Mouse (Mus musculus) limb, embryonic 11.5 days (tissue): ENCODE data around the gene Ifnar2. TPM values are rescaled to one million over a fixed set of nuclear protein-coding genes. Genes with fewer than 3 reads are reported as not detected.

Experiments used
- ATAC-seq: fragments of 200-750 bp; cut with Nextera tagmentation; 2 replicates; pipeline ENCODE4 v1.8.0; 2017; ENCODE audit warnings: low read depth; ENCODE audit not compliant: insufficient number of reproducible peaks, low FRiP score, low TSS enrichment
- DNase-seq: peaks from one replicate; pipeline ENCODE4 v3.0.0-alpha.2; 2015; ENCODE audit warnings: low spot score
- H3K27ac ChIP-seq: fragments of 300-500 bp; sonication (generic); replicated peaks from 2 replicates; pipeline ENCODE4 v1.5.1; 2014; ENCODE audit warnings: low read depth, mild to moderate bottlenecking, low read length
- H3K27me3 ChIP-seq: fragments of 300-500 bp; sonication (generic); 2 replicates; pipeline ENCODE4 v1.6.1; 2014; ENCODE audit warnings: mild to moderate bottlenecking, low read length, mixed read lengths; ENCODE audit not compliant: control insufficient read depth, insufficient read depth
- H3K36me3 ChIP-seq: fragments of 300-500 bp; sonication (generic); 2 replicates; pipeline ENCODE4 v1.6.1; 2014; ENCODE audit warnings: mild to moderate bottlenecking, low read length, moderate library complexity, mixed read lengths; ENCODE audit not compliant: control insufficient read depth, insufficient read depth
- H3K4me1 ChIP-seq: fragments of 300-500 bp; sonication (generic); 2 replicates; pipeline ENCODE4 v1.6.1; 2014; ENCODE audit warnings: low read length, mixed read lengths; ENCODE audit not compliant: control insufficient read depth, insufficient read depth
- H3K4me2 ChIP-seq: fragments of 300-500 bp; sonication (generic); 2 replicates; pipeline ENCODE4 v1.6.1; 2014; ENCODE audit warnings: low read depth, mild to moderate bottlenecking, moderate library complexity; ENCODE audit not compliant: severe bottlenecking
- H3K4me3 ChIP-seq: fragments of 300-500 bp; sonication (generic); 2 replicates; pipeline ENCODE4 v1.5.1; 2014; ENCODE audit warnings: low read depth, low read length
- H3K9ac ChIP-seq: fragments of 300-500 bp; sonication (generic); 2 replicates; pipeline ENCODE4 v1.6.1; 2014; ENCODE audit warnings: mild to moderate bottlenecking, low read length
- H3K9me3 ChIP-seq: fragments of 300-500 bp; sonication (generic); 2 replicates; pipeline ENCODE4 v1.6.1; 2016; ENCODE audit warnings: low read length; ENCODE audit not compliant: control insufficient read depth
- WGBS: fragments of 180-500 bp; shearing (Covaris S2); extraction: QIAGEN DNeasy Blood & Tissue Kit; methylation state at CpG from one replicate; pipeline ENCODE4 v1.1.7; 2014; 5-methylcytosine and 5-hydroxymethylcytosine counted together
- polyA plus RNA-seq: library from polyadenylated mRNA; unstranded; fragments of >200 nt; fragmentation: Nextera tagmentation; extraction: Ambion mirVana; gene quantifications from 2 replicates; pipeline ENCODE4 v1.2.1, GENCODE M21; 2014

Ifnar2 gene
- polyA plus RNA-seq, 1 experiment from 2014 or later, result 39.3 TPM

GRCm38 (mm10) chr16:91353638-91354037 is 18.9 kb upstream of the Ifnar2 start:
- Histone ChIP-seq H3K36me3 (no peaks in the 10 kb centered on the region), H3K4me3 (no peak overlapping the region), H3K27ac (no peak overlapping the region), H3K9ac (no peak overlapping the region), H3K4me1 (no peaks in the 10 kb centered on the region), H3K9me3 (no peaks in the 10 kb centered on the region), H3K4me2 (no peak overlapping the region), H3K27me3 (no peaks in the 10 kb centered on the region)
- ATAC-seq, result no peak
- no peak for DNase-seq
- WGBS, result 79% methylated on average over 5 of the region's 5 CpGs

- DNase-seq (no peak), ATAC-seq (no peak)
- Histone ChIP-seq H3K36me3 (no peaks in the 10 kb centered on the region), H3K4me1 (no peaks in the 10 kb centered on the region), H3K27me3 (no peaks in the 10 kb centered on the region), H3K9ac (no peak overlapping the region), H3K4me3 (no peak overlapping the region), H3K9me3 (no peaks in the 10 kb centered on the region), H3K27ac (no peak overlapping the region), H3K4me2 (no peak overlapping the region)
- 79% methylated on average over 4 of the region's 4 CpGs for WGBS
These were observed 18.0 kb upstream of the Ifnar2 start for GRCm38 (mm10) chr16:91354599-91354998.

- H3K4me3 ChIP-seq, result no peak overlapping the region
- 75% methylated on average over 12 of the region's 12 CpGs for WGBS
- H3K9me3 ChIP-seq, result no peaks in the 10 kb centered on the region
- ATAC-seq (no peak), DNase-seq (no peak)
- no peak overlapping the region for H3K4me2 ChIP-seq
- H3K27ac ChIP-seq, result no peak overlapping the region
- H3K4me1 ChIP-seq, result no peaks in the 10 kb centered on the region
- H3K36me3 ChIP-seq, result no peaks in the 10 kb centered on the region
- no peaks in the 10 kb centered on the region for H3K27me3 ChIP-seq
- H3K9ac ChIP-seq, result no peak overlapping the region
These were observed 17.4 kb upstream of the Ifnar2 start for GRCm38 (mm10) chr16:91355160-91355559.

- no peaks in the 10 kb centered on the region for H3K36me3 ChIP-seq
- H3K4me1 ChIP-seq, result no peaks in the 10 kb centered on the region
- H3K9ac ChIP-seq, result no peak overlapping the region
- H3K27ac ChIP-seq, result no peak overlapping the region
- H3K4me3 ChIP-seq, result no peak overlapping the region
- ATAC-seq (no peak), DNase-seq (no peak)
- 75% methylated on average over 10 of the region's 10 CpGs for WGBS
- H3K27me3 ChIP-seq, result no peaks in the 10 kb centered on the region
- no peaks in the 10 kb centered on the region for H3K9me3 ChIP-seq
- no peak overlapping the region for H3K4me2 ChIP-seq
These were observed 15.6 kb upstream of the Ifnar2 start for GRCm38 (mm10) chr16:91356760-91357525.

GRCm38 (mm10) chr16:91357526-91357900 is 15.1 kb upstream of the Ifnar2 start:
- Histone ChIP-seq H3K27ac (no peak overlapping the region), H3K27me3 (no peaks in the 10 kb centered on the region), H3K36me3 (no peaks in the 10 kb centered on the region), H3K9ac (no peak overlapping the region), H3K4me2 (no peak overlapping the region), H3K4me3 (no peak overlapping the region), H3K4me1 (no peaks in the 10 kb centered on the region), H3K9me3 (no peaks in the 10 kb centered on the region)
- no peak for ATAC-seq
- WGBS, result 58% methylated on average over 10 of the region's 10 CpGs
- DNase-seq, result no peak

- Histone ChIP-seq H3K4me3 (no peak overlapping the region), H3K4me2 (no peak overlapping the region), H3K27ac (no peak overlapping the region), H3K9ac (no peak overlapping the region), H3K9me3 (no peaks in the 10 kb centered on the region), H3K4me1 (no peaks in the 10 kb centered on the region), H3K27me3 (no peaks in the 10 kb centered on the region), H3K36me3 (no peaks in the 10 kb centered on the region)
- WGBS, result 43% methylated on average over 8 of the region's 8 CpGs
- DNase-seq (peak; percentile 56), ATAC-seq (no peak)
These were observed 14.0 kb upstream of the Ifnar2 start for GRCm38 (mm10) chr16:91358555-91358954.

GRCm38 (mm10) chr16:91359531-91359930 is 13.1 kb upstream of the Ifnar2 start:
- no peak for ATAC-seq
- Histone ChIP-seq H3K9ac (no peak overlapping the region), H3K4me1 (no peaks in the 10 kb centered on the region), H3K36me3 (no peaks in the 10 kb centered on the region), H3K9me3 (no peaks in the 10 kb centered on the region), H3K4me2 (no peak overlapping the region), H3K27ac (no peak overlapping the region), H3K27me3 (no peaks in the 10 kb centered on the region), H3K4me3 (no peak overlapping the region)
- WGBS, result 89% methylated on average over 13 of the region's 13 CpGs
- DNase-seq, result no peak

GRCm38 (mm10) chr16:91360162-91360561 is 12.4 kb upstream of the Ifnar2 start:
- Histone ChIP-seq H3K9me3 (no peaks in the 10 kb centered on the region), H3K27ac (no peak overlapping the region), H3K4me3 (no peak overlapping the region), H3K36me3 (no peaks in the 10 kb centered on the region), H3K27me3 (no peaks in the 10 kb centered on the region), H3K9ac (no peak overlapping the region), H3K4me1 (no peaks in the 10 kb centered on the region), H3K4me2 (no peak overlapping the region)
- DNase-seq (no peak), ATAC-seq (no peak)
- WGBS, result 67% methylated on average over 3 of the region's 3 CpGs

- H3K27me3 ChIP-seq, result no peaks in the 10 kb centered on the region
- DNase-seq (no peak), ATAC-seq (no peak)
- no peak overlapping the region for H3K4me3 ChIP-seq
- H3K4me1 ChIP-seq, result no peaks in the 10 kb centered on the region
- no peaks in the 10 kb centered on the region for H3K9me3 ChIP-seq
- no peak overlapping the region for H3K4me2 ChIP-seq
- no peaks in the 10 kb centered on the region for H3K36me3 ChIP-seq
- 29% methylated on average over 2 of the region's 2 CpGs for WGBS
- no peak overlapping the region for H3K9ac ChIP-seq
- H3K27ac ChIP-seq, result no peak overlapping the region
These were observed 10.6 kb upstream of the Ifnar2 start for GRCm38 (mm10) chr16:91362006-91362405.
